Mouse (Mus musculus) layer of hippocampus, adult 8-10 months (tissue): Measurements from ENCODE around the gene Btbd7. TPM values are rescaled to one million over a fixed set of nuclear protein-coding genes. Genes with fewer than 3 reads are reported as not detected.

Experiments used
- DNase-seq, 2 experiments: peaks; one replicate each; pipeline ENCODE4 v3.0.0; 2022; ENCODE audit warnings: low spot score in 2 of 2
- total RNA-seq, 4 experiments: library from RNA; stranded (reverse); gene quantifications; 2 replicates each; pipeline ENCODE4 v1.2.4; 2022

Gene Btbd7
- total RNA-seq, 4 experiments from 2014 or later: 19.1 to 24.3 (median 20.9) TPM

GRCm38 (mm10) chr12:102782841-102783240 lies 95.4 kb downstream of the Btbd7 start:
- no peak for DNase-seq

- DNase-seq: no peak
Measured at GRCm38 (mm10) chr12:102779452-102779851, 98.8 kb downstream of the Btbd7 start.

- no peak for DNase-seq
Measured at GRCm38 (mm10) chr12:102778151-102778550, 100.1 kb downstream of the Btbd7 start.

GRCm38 (mm10) chr12:102776035-102776434 lies 102.2 kb downstream of the Btbd7 start:
- DNase-seq: no peak

GRCm38 (mm10) chr12:102772676-102773075 lies 105.6 kb downstream of the Btbd7 start:
- no peak for DNase-seq

GRCm38 (mm10) chr12:102771601-102772000 lies 106.7 kb downstream of the Btbd7 start:
- no peak for DNase-seq

- DNase-seq: no peak
Measured at GRCm38 (mm10) chr12:102769000-102769399, 109.3 kb downstream of the Btbd7 start.

- no peak for DNase-seq
Measured at GRCm38 (mm10) chr12:102763696-102764095, 114.6 kb downstream of the Btbd7 start.

GRCm38 (mm10) chr12:102761668-102762067 lies 116.6 kb downstream of the Btbd7 start:
- DNase-seq: no peak

GRCm38 (mm10) chr12:102758936-102759335 lies 119.3 kb downstream of the Btbd7 start:
- no peak for DNase-seq

- DNase-seq: no peak
Measured at GRCm38 (mm10) chr12:102758403-102758756, 119.9 kb downstream of the Btbd7 start, which contains the start of gene Gm20604. Gm20604 (minus strand) TSS chr12:102758672.

- DNase-seq: peak; percentile 95
Measured at GRCm38 (mm10) chr12:102757689-102758402, 120.4 kb downstream of the Btbd7 start, which contains the start of the genes Gm28051, Gon7 and Ubr7. Gm28051 (minus strand) TSS chr12:102757765. Gon7 (minus strand) TSS chr12:102757803. Ubr7 (plus strand) TSS chr12:102757967.

- DNase-seq: no peak
Measured at GRCm38 (mm10) chr12:102757055-102757688, 121.1 kb downstream of the Btbd7 start.

GRCm38 (mm10) chr12:102756304-102756703 lies 122.0 kb downstream of the Btbd7 start:
- DNase-seq: no peak

GRCm38 (mm10) chr12:102748256-102748655 lies 130.0 kb downstream of the Btbd7 start:
- DNase-seq: no peak

- DNase-seq: no peak
Measured at GRCm38 (mm10) chr12:102744839-102745238, 133.4 kb downstream of the Btbd7 start.

GRCm38 (mm10) chr12:102743589-102744574 lies 134.4 kb downstream of the Btbd7 start, which contains the start of the genes Moap1 and Tmem251:
Moap1 (minus strand) TSS chr12:102743661.
Tmem251 (plus strand) TSS chr12:102743762.
- DNase-seq: peak; percentile 82 to 88

- DNase-seq: peak in 1 of 2 experiments; percentile 40
Measured at GRCm38 (mm10) chr12:102743036-102743588, 135.2 kb downstream of the Btbd7 start.

GRCm38 (mm10) chr12:102742056-102742455 lies 136.2 kb downstream of the Btbd7 start:
- DNase-seq: no peak

- no peak for DNase-seq
Measured at GRCm38 (mm10) chr12:102740285-102740684, 138.0 kb downstream of the Btbd7 start.

GRCm38 (mm10) chr12:102739096-102739495 lies 139.2 kb downstream of the Btbd7 start:
- no peak for DNase-seq
